Mouse (Mus musculus) midbrain, embryonic 12.5 days (tissue): ENCODE results near the gene Ooep. TPM values are rescaled to one million over a fixed set of nuclear protein-coding genes. Genes with fewer than 3 reads are reported as not detected.

Experiments used
- ATAC-seq: fragments of 200-750 bp; cut with Nextera tagmentation; 2 replicates; pipeline ENCODE4 v1.8.0; 2017; ENCODE audit warnings: low read depth, moderate TSS enrichment, moderate library complexity; ENCODE audit not compliant: low FRiP score
- H3K27ac ChIP-seq: fragments of 300-500 bp; sonication (generic); replicated peaks from 2 replicates; pipeline ENCODE4 v1.5.1; 2016; ENCODE audit warnings: mild to moderate bottlenecking
- H3K27me3 ChIP-seq: fragments of 300-500 bp; sonication (generic); 2 replicates; pipeline ENCODE4 v1.6.1; 2016; ENCODE audit warnings: mild to moderate bottlenecking
- H3K36me3 ChIP-seq: fragments of 300-500 bp; sonication (generic); 2 replicates; pipeline ENCODE4 v1.6.1; 2016
- H3K4me1 ChIP-seq: fragments of 300-500 bp; sonication (generic); 2 replicates; pipeline ENCODE4 v1.6.1; 2016
- H3K4me2 ChIP-seq: fragments of 300-500 bp; sonication (generic); replicated peaks from 2 replicates; pipeline ENCODE4 v1.6.1; 2016; ENCODE audit warnings: mild to moderate bottlenecking, moderate library complexity
- H3K4me3 ChIP-seq: fragments of 300-500 bp; sonication (generic); 2 replicates; pipeline ENCODE4 v1.5.1; 2016; ENCODE audit warnings: mild to moderate bottlenecking
- H3K9ac ChIP-seq: fragments of 300-500 bp; sonication (generic); replicated peaks from 2 replicates; pipeline ENCODE4 v1.6.1; 2016; ENCODE audit warnings: mild to moderate bottlenecking, moderate library complexity
- H3K9me3 ChIP-seq: fragments of 300-500 bp; sonication (generic); 2 replicates; pipeline ENCODE4 v1.6.1; 2016; ENCODE audit warnings: mild to moderate bottlenecking
- WGBS: fragments of 180-500 bp; shearing (Covaris S2); methylation state at CpG from one replicate; pipeline ENCODE4 v1.1.7; 2016; 5-methylcytosine and 5-hydroxymethylcytosine counted together
- polyA plus RNA-seq: library from polyadenylated mRNA; unstranded; fragments of >200 nt; fragmentation: Nextera tagmentation; extraction: Ambion mirVana; gene quantifications from 2 replicates; pipeline ENCODE4 v1.2.1, GENCODE M21; 2016

Ooep gene
- polyA plus RNA-seq: 2.4 and 3.6 TPM in 2 replicates

DNA sequence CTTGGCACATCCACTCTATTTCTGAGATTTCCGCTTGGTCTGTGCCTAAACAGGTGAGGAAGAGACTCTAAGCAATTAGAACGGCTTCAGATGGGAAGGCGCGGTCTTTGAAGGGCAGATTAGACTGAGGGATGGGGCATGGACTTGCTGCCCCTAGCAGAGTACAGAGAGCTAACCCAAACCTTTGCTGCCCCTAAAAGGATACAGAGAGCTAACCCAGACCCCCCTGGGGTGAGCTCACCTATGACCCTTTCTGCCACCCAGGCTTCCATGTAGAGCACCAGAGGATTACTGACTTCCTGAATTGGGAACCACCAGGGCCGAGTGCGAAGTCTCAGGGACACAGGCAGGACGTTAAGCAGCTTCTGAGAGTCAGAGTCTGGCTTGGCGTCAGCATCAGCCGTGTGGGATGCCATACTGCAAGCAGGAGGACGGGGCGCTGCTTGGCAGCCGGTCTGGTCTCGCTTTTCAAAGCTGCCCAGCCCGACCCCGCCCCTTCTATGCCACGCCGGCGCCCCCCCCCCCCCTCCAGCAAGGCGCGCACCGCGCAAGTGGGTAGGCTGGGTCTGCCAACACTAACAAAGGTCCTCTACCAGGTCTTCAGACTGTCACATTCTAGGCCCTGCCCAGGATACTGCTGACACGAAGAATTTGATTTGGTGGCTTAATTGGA lies at the start of gene Ooep:
Ooep (minus strand) TSS at position 613 of the 673 bp plus-strand sequence.
- H3K4me3 ChIP-seq: peak within 1 kb of the TSS; percentile 38
- peak; percentile 91 for ATAC-seq
- H3K9ac ChIP-seq: peak within 1 kb of the TSS; percentile 41
- H3K4me2 ChIP-seq: peak within 1 kb of the TSS; percentile 68
- no peaks in the 10 kb centered on the region for H3K36me3 ChIP-seq
- peaks cover 10% of the 10 kb centered on the region for H3K4me1 ChIP-seq
- no peaks in the 10 kb centered on the region for H3K9me3 ChIP-seq
- peaks cover 13% of the 10 kb centered on the region; the same call in 1 of the 2 replicates for H3K27me3 ChIP-seq
- 4% methylated on average over 22 of the region's 23 CpGs for WGBS
- H3K27ac ChIP-seq: no peak within 1 kb of the TSS

DNA sequence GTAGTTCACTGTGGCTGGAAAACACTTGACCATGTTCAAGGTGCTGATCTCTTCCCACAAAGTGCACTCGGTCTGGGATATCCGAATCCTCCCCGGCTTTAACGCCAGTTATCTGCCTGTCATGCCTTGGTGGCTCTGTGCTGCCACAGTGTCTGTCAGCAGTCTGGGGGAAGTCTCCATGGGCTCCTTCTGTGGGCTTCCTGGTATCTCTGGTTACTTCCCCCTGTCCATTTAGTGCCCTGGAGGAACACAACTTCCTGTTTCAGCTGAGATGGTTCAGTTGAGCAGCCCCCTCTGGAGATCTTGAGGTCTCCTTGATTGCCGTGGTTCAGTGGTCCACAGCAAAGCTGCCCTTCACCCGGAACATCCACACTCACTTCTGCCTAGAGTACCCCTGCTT lies 49.7 kb upstream of the Ooep start:
- Histone ChIP-seq H3K27ac (no peak overlapping the region), H3K4me2 (no peak overlapping the region), H3K9ac (no peak overlapping the region), H3K4me3 (no peak overlapping the region), H3K27me3 (no peaks in the 10 kb centered on the region), H3K4me1 (0 out of 2 replicates have a peak, but pooled peaks cover 4% of the 10 kb centered on the region), H3K9me3 (no peaks in the 10 kb centered on the region), H3K36me3 (no peaks in the 10 kb centered on the region)
- WGBS: 75% methylated on average over 6 of the region's 6 CpGs
- ATAC-seq: no peak

DNA sequence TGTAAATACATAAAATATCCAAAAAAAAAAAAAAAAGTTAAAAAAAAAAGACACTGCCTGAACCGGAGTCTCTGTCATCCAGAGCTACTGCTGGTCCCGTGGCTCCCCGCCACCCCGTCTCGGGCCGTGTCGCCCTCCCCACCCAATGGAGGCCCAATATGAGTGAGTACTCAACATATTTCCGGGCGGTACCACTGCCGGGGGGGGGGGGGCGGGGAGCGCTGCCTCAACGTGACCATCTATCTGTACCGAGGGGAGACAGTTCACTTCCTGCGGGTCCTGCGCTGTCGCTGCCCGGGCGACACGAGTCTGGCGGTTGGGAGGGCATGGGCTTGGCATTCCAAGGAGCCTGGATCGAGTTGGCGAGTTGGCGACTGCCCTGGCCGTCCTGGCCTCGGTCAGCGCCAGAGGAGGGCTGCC lies 48.8 kb upstream of the Ooep start:
- Histone ChIP-seq H3K4me1 (0 out of 2 replicates have a peak, but pooled peaks cover 4% of the 10 kb centered on the region), H3K9ac (peak overlapping the region; percentile 44), H3K4me2 (peak overlapping the region; percentile 53), H3K9me3 (no peaks in the 10 kb centered on the region), H3K27ac (no peak overlapping the region), H3K4me3 (peak overlapping the region; percentile 31), H3K36me3 (no peaks in the 10 kb centered on the region), H3K27me3 (no peaks in the 10 kb centered on the region)
- peak; percentile 47; the same call in 1 of the 2 replicates for ATAC-seq
- 45% methylated on average over 24 of the region's 27 CpGs for WGBS

DNA sequence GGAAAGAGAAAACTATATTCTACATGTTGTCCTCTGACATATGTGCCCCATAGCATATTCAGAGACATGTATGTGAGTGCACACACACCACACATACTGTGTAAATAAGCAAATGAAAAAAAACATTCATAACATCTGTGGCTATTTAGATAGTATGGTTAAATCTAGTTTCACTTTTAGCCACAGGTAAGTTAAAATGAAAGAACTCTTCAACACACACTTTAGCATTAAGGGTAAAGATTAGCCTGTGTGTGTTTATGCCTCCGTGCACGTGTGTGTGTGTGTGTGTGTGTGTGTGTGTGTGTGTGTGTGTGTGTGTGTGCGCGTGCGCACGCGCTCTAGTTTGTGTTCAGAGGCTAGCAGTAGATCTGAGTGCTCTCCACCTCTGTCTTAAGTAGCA lies 23.1 kb upstream of the Ooep start:
- no peaks in the 10 kb centered on the region for H3K4me1 ChIP-seq
- no peak for ATAC-seq
- H3K27me3 ChIP-seq: peaks cover 19% of the 10 kb centered on the region
- H3K27ac ChIP-seq: no peak overlapping the region
- no peaks in the 10 kb centered on the region for H3K36me3 ChIP-seq
- no peak overlapping the region for H3K4me2 ChIP-seq
- H3K4me3 ChIP-seq: no peak overlapping the region
- 82% methylated on average over 3 of the region's 7 CpGs for WGBS
- no peaks in the 10 kb centered on the region for H3K9me3 ChIP-seq
- no peak overlapping the region for H3K9ac ChIP-seq

DNA sequence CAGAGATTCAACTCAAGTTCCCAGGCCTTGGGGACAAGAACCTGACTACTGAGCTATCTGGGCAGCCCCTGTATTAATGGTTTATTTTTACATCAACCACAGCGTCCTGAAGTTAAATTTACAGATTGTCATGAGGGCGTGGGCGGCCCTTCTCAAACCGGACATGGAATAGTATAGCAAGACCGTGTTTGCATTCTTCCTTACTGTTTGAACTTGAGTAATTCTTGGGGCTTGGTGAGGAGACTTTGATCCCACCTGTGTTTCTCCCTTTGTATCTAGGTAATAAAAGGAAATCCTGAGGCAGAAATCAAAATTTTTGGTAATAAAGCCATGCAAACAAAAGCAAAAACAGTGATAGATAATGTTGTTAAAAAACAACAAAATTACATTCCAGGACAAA lies 22.0 kb upstream of the Ooep start:
- peaks cover 29% of the 10 kb centered on the region for H3K27me3 ChIP-seq
- no peak overlapping the region for H3K9ac ChIP-seq
- no peak overlapping the region for H3K4me3 ChIP-seq
- H3K27ac ChIP-seq: no peak overlapping the region
- ATAC-seq: no peak
- peaks cover 5% of the 10 kb centered on the region for H3K4me1 ChIP-seq
- WGBS: 88% methylated on average over 5 of the region's 5 CpGs
- H3K9me3 ChIP-seq: no peaks in the 10 kb centered on the region
- H3K36me3 ChIP-seq: no peaks in the 10 kb centered on the region
- no peak overlapping the region for H3K4me2 ChIP-seq

DNA sequence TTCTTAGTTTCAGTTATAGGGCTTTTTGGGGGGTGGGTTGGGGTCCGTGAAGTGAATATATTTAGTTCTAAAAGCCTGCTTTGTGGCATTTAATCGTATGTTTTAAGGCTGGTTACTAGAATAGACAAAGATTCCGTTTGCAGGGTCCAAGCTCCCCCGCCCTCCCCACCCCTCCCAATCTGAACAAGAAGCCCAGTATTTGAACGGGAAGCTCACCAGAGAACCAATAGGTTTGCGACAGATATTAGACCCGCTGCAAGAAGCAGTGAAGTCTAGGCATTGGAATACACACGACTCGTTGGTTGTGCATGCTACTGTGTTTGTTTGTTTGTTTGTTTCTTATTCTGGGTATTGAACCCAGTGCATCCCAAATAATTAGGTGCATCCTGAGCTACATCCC lies 18.0 kb upstream of the Ooep start:
- Histone ChIP-seq H3K4me3 (no peak overlapping the region; the same call in 1 of the 2 replicates), H3K9me3 (no peaks in the 10 kb centered on the region), H3K36me3 (no peaks in the 10 kb centered on the region), H3K9ac (no peak overlapping the region), H3K4me1 (peaks cover 8% of the 10 kb centered on the region), H3K27ac (no peak overlapping the region), H3K27me3 (peaks cover 62% of the 10 kb centered on the region), H3K4me2 (no peak overlapping the region; the same call in 1 of the 2 replicates)
- ATAC-seq: no peak
- WGBS: 70% methylated on average over 9 of the region's 9 CpGs

DNA sequence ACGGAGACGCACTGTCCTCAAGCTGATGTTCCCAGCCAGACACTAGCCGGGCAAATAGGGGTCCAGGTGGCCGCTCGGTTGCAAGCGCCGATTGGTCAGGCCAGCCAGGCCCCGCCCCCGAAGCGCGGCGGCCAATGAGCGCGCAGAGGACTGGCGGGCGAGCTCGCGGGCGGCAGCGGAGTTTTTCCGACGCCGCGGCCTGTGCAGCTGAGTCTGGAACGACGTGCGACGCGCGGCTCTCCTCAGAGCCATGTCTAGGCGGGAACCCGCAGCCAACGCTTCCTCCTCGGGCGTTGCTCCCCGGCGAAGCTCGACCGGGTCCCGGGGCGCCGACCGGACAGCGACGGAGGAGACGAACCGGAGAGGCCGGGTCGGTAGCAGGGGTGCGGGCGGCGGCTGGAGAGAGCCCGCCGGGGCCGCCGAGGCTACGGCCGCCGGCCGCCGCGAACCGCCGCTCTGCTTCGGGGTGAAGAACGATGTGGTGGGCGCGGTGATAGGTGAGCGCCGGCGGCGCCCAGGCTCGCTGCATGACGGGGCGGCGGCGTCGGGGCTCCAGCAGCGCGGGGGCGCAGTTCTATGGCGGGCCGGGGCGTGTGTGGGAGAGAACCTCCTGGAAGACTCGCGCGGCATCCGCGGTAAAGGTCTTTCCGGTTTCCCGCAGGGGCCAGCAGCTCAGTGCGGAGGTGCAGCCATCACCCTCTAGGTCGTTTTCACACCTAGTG lies 17.3 kb upstream of the Ooep start, which contains the start of gene Ddx43:
Ddx43 (plus strand) TSS at position 148 of the 722 bp plus-strand sequence.
- no peaks in the 10 kb centered on the region for H3K9me3 ChIP-seq
- peak within 1 kb of the TSS; percentile 54 for H3K4me2 ChIP-seq
- H3K4me3 ChIP-seq: peak within 1 kb of the TSS; percentile 45
- ATAC-seq: peak; percentile 94
- WGBS: 5% methylated on average over 90 of the region's 93 CpGs
- H3K27ac ChIP-seq: no peak within 1 kb of the TSS
- peaks cover 8% of the 10 kb centered on the region for H3K4me1 ChIP-seq
- no peak within 1 kb of the TSS for H3K9ac ChIP-seq
- peaks cover 68% of the 10 kb centered on the region for H3K27me3 ChIP-seq
- no peaks in the 10 kb centered on the region for H3K36me3 ChIP-seq

DNA sequence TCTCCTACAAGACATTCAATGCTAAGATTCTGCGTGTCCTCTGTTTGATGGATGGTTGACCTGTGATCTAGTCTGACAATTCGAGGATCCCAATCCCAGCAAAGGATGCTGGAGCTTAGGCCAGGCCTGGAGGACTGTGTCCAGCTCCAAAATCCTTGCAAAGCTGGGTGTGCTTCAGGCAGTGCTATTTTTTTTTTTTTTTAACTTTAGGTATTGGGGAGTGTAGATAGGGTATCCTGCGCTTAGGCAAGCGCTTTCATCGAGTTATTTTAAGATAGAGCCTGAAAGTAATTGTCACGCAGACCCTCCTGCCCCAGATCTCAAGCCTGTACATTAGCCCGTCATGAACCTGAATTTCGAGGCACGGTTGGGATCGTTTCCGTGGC lies 16.7 kb upstream of the Ooep start:
- H3K9me3 ChIP-seq: no peaks in the 10 kb centered on the region
- peak overlapping the region; percentile 54 for H3K4me2 ChIP-seq
- 0 out of 2 replicates have a peak, but pooled peaks have one; percentile 3 for ATAC-seq
- H3K9ac ChIP-seq: no peak overlapping the region
- H3K4me3 ChIP-seq: peak overlapping the region; percentile 45
- WGBS: 38% methylated on average over 11 of the region's 11 CpGs
- H3K27me3 ChIP-seq: peaks cover 68% of the 10 kb centered on the region
- H3K4me1 ChIP-seq: peaks cover 8% of the 10 kb centered on the region
- H3K36me3 ChIP-seq: no peaks in the 10 kb centered on the region
- no peak overlapping the region for H3K27ac ChIP-seq

DNA sequence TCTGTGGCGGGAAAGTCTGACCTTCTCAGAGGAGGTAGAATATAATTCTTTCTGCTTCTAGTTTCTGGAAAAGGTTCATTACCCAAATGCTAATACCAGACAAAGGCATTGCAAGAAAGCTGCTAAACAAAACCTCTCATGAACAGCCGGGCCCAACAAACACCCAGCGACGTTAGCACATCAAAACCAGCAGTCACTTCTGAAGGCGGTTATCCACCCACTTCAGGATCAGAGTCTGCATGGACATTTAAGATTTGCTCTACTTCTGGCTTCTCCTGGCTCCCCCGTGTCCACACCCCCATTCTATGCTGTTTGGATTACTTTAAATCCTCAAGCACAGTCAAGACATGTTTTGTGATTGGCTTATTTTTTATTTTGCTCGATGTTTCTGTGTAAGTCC lies 16.1 kb upstream of the Ooep start:
- no peak overlapping the region for H3K9ac ChIP-seq
- peaks cover 68% of the 10 kb centered on the region for H3K27me3 ChIP-seq
- H3K4me1 ChIP-seq: peaks cover 8% of the 10 kb centered on the region
- H3K4me3 ChIP-seq: no peak overlapping the region
- H3K9me3 ChIP-seq: no peaks in the 10 kb centered on the region
- no peaks in the 10 kb centered on the region for H3K36me3 ChIP-seq
- 70% methylated on average over 7 of the region's 7 CpGs for WGBS
- no peak for ATAC-seq
- H3K4me2 ChIP-seq: no peak overlapping the region
- H3K27ac ChIP-seq: no peak overlapping the region

DNA sequence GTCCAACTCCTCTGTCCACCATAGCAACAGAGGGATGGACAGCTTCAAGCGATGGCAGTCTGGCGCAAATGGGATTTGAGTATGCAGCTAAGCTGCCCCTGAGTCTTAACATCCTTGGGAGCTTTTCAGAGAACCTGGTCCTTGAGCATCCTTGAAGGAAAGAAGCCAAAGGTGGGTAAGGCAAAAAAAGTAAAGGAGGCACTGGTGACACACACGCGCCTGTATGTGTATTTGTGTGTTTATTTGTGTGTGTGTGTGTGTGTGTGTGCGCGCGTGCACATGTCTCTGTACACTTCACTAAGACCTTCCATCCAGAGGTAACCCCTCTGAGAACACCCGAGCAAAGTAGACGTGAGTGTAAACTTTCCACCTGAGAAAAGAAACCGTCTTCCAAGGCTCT lies 15.2 kb upstream of the Ooep start:
- WGBS: 81% methylated on average over 10 of the region's 10 CpGs

DNA sequence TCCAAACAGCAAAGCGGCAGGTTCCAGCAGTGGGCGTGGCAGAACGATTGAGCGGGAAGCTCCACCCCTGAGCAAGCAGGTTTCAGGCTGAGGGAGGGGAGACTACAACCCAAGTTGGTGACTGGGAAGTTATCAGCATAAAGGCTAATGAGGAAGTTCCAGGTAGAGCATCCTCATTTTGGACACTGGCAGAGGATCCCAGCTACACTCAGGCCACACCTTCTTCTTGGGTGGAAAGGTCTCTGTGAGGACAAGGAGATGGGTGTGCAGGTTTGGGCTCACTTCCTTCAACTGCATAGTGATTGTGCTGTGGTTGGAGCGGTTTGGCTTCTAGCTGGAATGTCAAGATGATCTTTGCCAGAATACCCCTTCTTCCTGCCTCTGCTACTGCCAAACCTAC lies 11.5 kb upstream of the Ooep start:
- Histone ChIP-seq H3K4me1 (no peaks in the 10 kb centered on the region), H3K4me2 (no peak overlapping the region), H3K9me3 (no peaks in the 10 kb centered on the region), H3K27ac (no peak overlapping the region), H3K9ac (no peak overlapping the region), H3K36me3 (no peaks in the 10 kb centered on the region), H3K4me3 (no peak overlapping the region), H3K27me3 (peaks cover 33% of the 10 kb centered on the region)
- no peak for ATAC-seq
- 63% methylated on average over 5 of the region's 5 CpGs for WGBS

More for the DNA sequence above, 15.2 kb upstream of the Ooep start:
- no peak overlapping the region for H3K4me3 ChIP-seq
- no peak overlapping the region for H3K9ac ChIP-seq
- peaks cover 8% of the 10 kb centered on the region for H3K4me1 ChIP-seq
- no peak overlapping the region for H3K4me2 ChIP-seq
- peaks cover 61% of the 10 kb centered on the region for H3K27me3 ChIP-seq
- no peaks in the 10 kb centered on the region for H3K9me3 ChIP-seq
- no peaks in the 10 kb centered on the region for H3K36me3 ChIP-seq
- ATAC-seq: no peak
- H3K27ac ChIP-seq: no peak overlapping the region

DNA sequence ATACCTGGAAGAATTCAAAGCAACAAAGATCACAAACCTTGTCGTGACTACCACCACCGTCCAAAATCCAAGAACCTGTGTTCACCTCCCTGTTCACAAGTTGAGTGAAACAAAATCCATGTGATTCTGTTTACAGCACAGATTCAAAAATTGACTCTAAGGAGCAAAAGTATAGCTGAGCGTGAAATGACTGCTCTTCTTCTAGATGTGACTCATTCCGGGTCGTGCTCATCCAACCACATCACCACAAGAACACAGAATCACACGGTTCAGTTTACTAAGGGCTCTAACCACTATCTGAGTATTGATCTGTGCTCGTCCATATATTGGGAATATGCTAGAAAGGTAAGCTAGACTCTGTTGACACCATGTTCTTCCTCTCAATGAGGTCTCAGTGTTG lies 8.4 kb upstream of the Ooep start:
- no peak overlapping the region for H3K4me3 ChIP-seq
- H3K36me3 ChIP-seq: no peaks in the 10 kb centered on the region
- peaks cover 9% of the 10 kb centered on the region; the same call in 1 of the 2 replicates for H3K27me3 ChIP-seq
- H3K4me1 ChIP-seq: no peaks in the 10 kb centered on the region
- H3K9ac ChIP-seq: no peak overlapping the region
- H3K4me2 ChIP-seq: no peak overlapping the region
- ATAC-seq: no peak
- WGBS: 85% methylated on average over 7 of the region's 7 CpGs
- no peak overlapping the region for H3K27ac ChIP-seq
- H3K9me3 ChIP-seq: no peaks in the 10 kb centered on the region
